Mouse (Mus musculus) neural tube, embryonic 14.5 days (tissue): ENCODE results near the gene Stard10. TPM values are rescaled to one million over a fixed set of nuclear protein-coding genes. Genes with fewer than 3 reads are reported as not detected.

Experiments
- ATAC-seq: fragments of 200-750 bp; cut with Nextera tagmentation; 2 replicates; pipeline ENCODE4 v1.8.0; 2017; ENCODE audit warnings: low read depth, mild to moderate bottlenecking, moderate TSS enrichment, moderate library complexity
- H3K27ac ChIP-seq: fragments of 300-500 bp; sonication (generic); 2 replicates; pipeline ENCODE4 v1.5.1; 2014; ENCODE audit warnings: low read depth, mild to moderate bottlenecking, control low read depth, low read length, moderate library complexity, mixed read lengths
- H3K27me3 ChIP-seq: fragments of 300-500 bp; sonication (generic); 2 replicates; pipeline ENCODE4 v1.6.1; 2014; ENCODE audit warnings: low read length; ENCODE audit not compliant: control insufficient read depth, insufficient read depth
- H3K36me3 ChIP-seq: fragments of 300-500 bp; sonication (generic); 2 replicates; pipeline ENCODE4 v1.6.1; 2014; ENCODE audit warnings: low read length, mixed read lengths; ENCODE audit not compliant: control insufficient read depth, insufficient read depth
- H3K4me1 ChIP-seq: fragments of 300-500 bp; sonication (generic); 2 replicates; pipeline ENCODE4 v1.6.1; 2014; ENCODE audit warnings: low read length; ENCODE audit not compliant: control insufficient read depth, insufficient read depth
- H3K4me2 ChIP-seq: fragments of 300-500 bp; sonication (generic); 2 replicates; pipeline ENCODE4 v1.6.1; 2014; ENCODE audit warnings: mild to moderate bottlenecking, low read depth, low read length, control low read depth
- H3K4me3 ChIP-seq: fragments of 300-500 bp; sonication (generic); 2 replicates; pipeline ENCODE4 v1.5.1; 2014; ENCODE audit warnings: low read depth, low read length, control low read depth, mixed read lengths
- H3K9ac ChIP-seq: fragments of 300-500 bp; sonication (generic); replicated peaks from 2 replicates; pipeline ENCODE4 v1.6.1; 2014; ENCODE audit warnings: low read depth, mild to moderate bottlenecking, control low read depth, low read length, mixed read lengths
- H3K9me3 ChIP-seq: fragments of 300-500 bp; sonication (generic); 2 replicates; pipeline ENCODE4 v1.6.1; 2016; ENCODE audit warnings: low read length; ENCODE audit not compliant: control insufficient read depth
- WGBS: fragments of 180-500 bp; shearing (Covaris S2); extraction: QIAGEN DNeasy Blood & Tissue Kit; methylation state at CpG from one replicate; pipeline ENCODE4 v1.1.7; 2014; 5-methylcytosine and 5-hydroxymethylcytosine counted together
- polyA plus RNA-seq: library from polyadenylated mRNA; unstranded; fragments of >200 nt; fragmentation: Nextera tagmentation; extraction: Ambion mirVana; gene quantifications from 2 replicates; pipeline ENCODE4 v1.2.1, GENCODE M21; 2014

Stard10 gene
- polyA plus RNA-seq, 1 experiment from 2014 or later: 17.4 TPM

DNA sequence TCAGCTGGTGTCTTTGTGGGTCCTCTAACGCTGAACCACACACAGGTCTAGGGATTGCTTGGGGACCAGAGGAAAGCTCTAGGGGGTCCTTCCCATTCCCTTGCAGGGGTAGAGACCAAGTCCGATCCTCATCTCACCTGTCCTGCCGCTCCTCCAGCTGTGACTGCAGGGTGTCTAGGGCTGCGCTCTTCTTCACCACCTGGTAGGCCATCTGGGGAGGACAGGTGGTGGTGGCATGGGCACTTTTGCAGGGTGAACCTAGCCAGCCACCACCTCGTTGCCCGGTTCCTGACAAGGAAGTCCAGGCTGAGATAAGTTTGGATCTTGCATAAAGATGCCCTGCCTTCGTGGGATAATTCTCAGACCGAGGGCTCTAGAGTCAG lies 19.9 kb upstream of the Stard10 start:
- H3K27me3 ChIP-seq: 0 out of 2 replicates have a peak, but pooled peaks cover 3% of the 10 kb centered on the region
- ATAC-seq: no peak
- no peaks in the 10 kb centered on the region for H3K36me3 ChIP-seq
- peak overlapping the region; percentile 27 for H3K4me3 ChIP-seq
- H3K4me1 ChIP-seq: peaks cover 6% of the 10 kb centered on the region
- H3K4me2 ChIP-seq: peak overlapping the region; percentile 59
- H3K27ac ChIP-seq: no peak overlapping the region
- H3K9ac ChIP-seq: peak overlapping the region; percentile 52; the same call in 1 of the 2 replicates
- 20% methylated on average over 8 of the region's 8 CpGs for WGBS
- H3K9me3 ChIP-seq: no peaks in the 10 kb centered on the region

DNA sequence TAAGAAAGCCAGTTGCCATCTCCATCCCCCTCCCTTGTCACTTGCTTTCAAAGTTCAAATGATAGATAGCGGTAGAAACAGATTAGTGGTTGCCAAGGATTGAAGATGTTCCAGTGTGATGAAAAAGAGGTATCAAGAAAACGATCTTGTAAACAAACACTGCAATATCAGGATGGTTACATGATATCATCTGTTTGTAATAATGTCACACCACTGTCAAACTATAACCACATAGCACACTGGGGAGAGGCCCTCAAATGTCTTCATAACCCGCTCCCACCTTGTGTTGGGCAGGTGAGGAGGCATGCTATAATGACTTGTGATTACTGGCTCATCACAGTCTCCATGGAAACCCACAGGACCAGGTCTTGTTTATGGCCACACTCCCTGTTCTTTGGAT lies 18.5 kb upstream of the Stard10 start:
- Histone ChIP-seq H3K27ac (no peak overlapping the region), H3K27me3 (0 out of 2 replicates have a peak, but pooled peaks cover 3% of the 10 kb centered on the region), H3K4me1 (peaks cover 9% of the 10 kb centered on the region), H3K4me2 (no peak overlapping the region), H3K9me3 (no peaks in the 10 kb centered on the region), H3K4me3 (no peak overlapping the region), H3K9ac (no peak overlapping the region), H3K36me3 (no peaks in the 10 kb centered on the region)
- ATAC-seq: no peak
- 86% methylated on average over 3 of the region's 3 CpGs for WGBS

DNA sequence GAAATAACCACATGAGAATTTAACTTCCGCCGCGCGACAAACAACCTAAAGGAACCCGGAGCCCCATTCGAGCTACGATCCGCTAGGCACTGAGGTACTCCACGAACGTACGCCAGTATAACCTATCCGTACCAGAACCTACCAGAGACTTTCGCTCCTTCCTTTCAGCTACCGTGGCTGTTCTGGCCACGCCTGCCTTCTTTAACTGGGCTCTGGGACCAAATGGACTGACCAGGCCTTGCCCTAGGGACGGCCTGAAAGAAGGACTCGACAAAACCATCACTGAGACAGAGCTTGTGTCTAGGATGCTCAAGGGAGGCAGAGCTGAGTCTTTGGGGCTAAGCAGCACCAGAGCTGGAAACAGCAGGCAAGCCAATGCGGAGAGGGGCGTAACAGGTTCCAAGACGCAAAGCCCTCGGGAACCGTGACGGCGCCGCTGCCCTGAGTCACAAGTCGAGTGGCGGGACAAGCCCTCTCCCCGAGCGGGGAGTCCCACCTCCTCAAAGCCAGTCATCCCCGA lies 15.5 kb upstream of the Stard10 start:
- Histone ChIP-seq H3K4me2 (peak overlapping the region; percentile 90), H3K4me1 (peaks cover 6% of the 10 kb centered on the region), H3K27me3 (0 out of 2 replicates have a peak, but pooled peaks cover 3% of the 10 kb centered on the region), H3K9ac (peak overlapping the region; percentile 72), H3K4me3 (peak overlapping the region; percentile 67), H3K9me3 (no peaks in the 10 kb centered on the region), H3K36me3 (no peaks in the 10 kb centered on the region), H3K27ac (peak overlapping the region; percentile 60; the same call in 1 of the 2 replicates)
- no peak for ATAC-seq
- 2% methylated on average over 30 of the region's 30 CpGs for WGBS

DNA sequence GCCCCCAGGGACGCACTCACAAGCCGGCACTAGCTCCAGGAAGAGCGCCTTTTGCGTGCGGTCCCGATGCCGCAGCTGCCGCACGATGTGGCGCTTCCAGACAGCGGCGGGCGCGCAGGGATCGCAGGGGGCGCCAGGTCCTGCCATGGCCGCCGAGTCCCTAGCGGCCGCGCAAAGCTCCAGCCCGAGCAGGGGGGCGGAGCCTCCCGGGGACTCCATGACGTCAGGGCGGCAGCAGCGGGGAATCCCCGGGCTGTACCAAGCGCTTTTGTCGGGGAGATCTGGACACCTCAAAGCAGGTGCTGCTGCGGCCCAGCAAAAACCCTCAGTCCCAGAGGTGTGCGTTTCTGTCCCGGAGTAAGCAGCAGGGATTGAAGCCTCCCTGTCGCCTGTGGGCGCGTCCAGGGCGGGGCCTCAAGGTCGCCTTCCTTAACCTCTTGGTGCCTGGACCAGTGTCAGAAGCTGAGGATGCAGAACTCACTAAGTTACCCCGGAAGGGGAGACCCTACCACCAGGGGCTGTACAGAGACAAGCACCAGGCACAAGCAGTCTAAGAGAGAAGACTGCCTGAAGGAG lies 14.9 kb upstream of the Stard10 start, which contains the start of gene Atg16l2:
Atg16l2 (minus strand) TSS at position 371 of the 576 bp plus-strand sequence.
- Histone ChIP-seq H3K27me3 (0 out of 2 replicates have a peak, but pooled peaks cover 3% of the 10 kb centered on the region), H3K9ac (peak within 1 kb of the TSS; percentile 72), H3K9me3 (no peaks in the 10 kb centered on the region), H3K4me1 (peaks cover 4% of the 10 kb centered on the region), H3K4me3 (peak within 1 kb of the TSS; percentile 67), H3K36me3 (no peaks in the 10 kb centered on the region), H3K27ac (peak within 1 kb of the TSS; percentile 60), H3K4me2 (peak within 1 kb of the TSS; percentile 90)
- ATAC-seq: peak; percentile 96
- under 1% methylated on average over 39 of the region's 39 CpGs for WGBS

DNA sequence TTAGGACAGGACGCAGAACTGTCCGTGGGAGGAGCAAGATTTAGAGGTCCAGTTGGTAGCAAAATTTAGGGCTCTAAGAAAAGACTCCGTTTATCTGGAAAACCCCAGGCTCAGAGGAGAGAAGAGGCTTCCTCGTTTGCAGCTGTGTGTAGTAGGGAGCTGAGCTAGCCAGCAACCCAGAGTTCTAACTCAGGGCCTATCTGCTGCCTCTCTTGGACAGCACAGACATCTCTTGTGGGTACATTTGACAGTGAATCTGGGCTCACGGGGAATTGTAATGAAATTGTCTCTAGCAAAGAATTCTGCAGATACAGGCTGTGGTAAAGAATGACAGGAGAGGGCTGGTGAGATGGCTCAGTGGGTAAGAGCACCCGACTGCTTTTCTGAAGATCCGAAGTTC lies 14.2 kb upstream of the Stard10 start:
- peak overlapping the region; percentile 67 for H3K4me3 ChIP-seq
- peaks cover 2% of the 10 kb centered on the region; the same call in 1 of the 2 replicates for H3K4me1 ChIP-seq
- WGBS: 27% methylated on average over 7 of the region's 7 CpGs
- H3K27me3 ChIP-seq: 0 out of 2 replicates have a peak, but pooled peaks cover 2% of the 10 kb centered on the region
- H3K9ac ChIP-seq: peak overlapping the region; percentile 72
- no peaks in the 10 kb centered on the region for H3K9me3 ChIP-seq
- H3K36me3 ChIP-seq: no peaks in the 10 kb centered on the region
- ATAC-seq: no peak
- H3K4me2 ChIP-seq: peak overlapping the region; percentile 90
- H3K27ac ChIP-seq: peak overlapping the region; percentile 55

DNA sequence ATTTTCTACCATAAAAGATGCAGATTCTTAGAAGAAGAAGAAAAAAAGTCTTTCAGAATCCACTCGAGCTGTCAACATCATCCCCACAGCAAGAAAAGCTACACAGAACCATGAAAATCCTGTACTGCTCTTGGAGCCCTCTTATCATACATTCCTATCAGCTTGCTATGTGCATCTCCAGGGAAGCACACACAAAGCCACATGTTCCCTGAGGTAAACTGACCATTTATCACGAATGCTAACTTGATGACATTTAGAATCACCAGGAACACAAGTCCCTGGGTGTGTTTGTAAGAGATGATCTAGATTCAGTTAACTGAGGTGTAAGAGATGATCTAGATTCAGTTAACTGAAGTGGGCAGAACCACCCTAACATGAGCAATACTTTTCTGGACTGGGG lies 10.0 kb upstream of the Stard10 start:
- no peaks in the 10 kb centered on the region for H3K9me3 ChIP-seq
- H3K4me2 ChIP-seq: no peak overlapping the region
- no peak overlapping the region for H3K9ac ChIP-seq
- no peak overlapping the region for H3K4me3 ChIP-seq
- ATAC-seq: no peak
- no peak overlapping the region for H3K27ac ChIP-seq
- no peaks in the 10 kb centered on the region for H3K27me3 ChIP-seq
- peaks cover 2% of the 10 kb centered on the region; the same call in 1 of the 2 replicates for H3K4me1 ChIP-seq
- WGBS: 64% methylated on average over 2 of the region's 2 CpGs
- no peaks in the 10 kb centered on the region for H3K36me3 ChIP-seq

DNA sequence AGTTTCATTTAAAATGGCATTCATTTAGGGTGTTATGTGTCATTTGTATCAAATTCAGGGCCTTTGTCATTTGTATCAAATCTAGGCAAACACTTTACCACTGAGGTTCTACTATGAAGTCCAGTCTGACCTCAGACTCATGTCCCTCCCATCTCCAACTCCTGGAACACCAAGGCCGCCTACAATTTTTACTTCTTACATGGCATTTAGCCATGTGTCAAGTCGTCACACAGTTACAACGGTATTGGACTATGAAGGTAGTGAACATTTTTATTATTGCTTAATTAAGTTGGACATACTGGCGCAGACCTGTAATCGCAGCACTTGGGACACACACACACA lies 6.9 kb upstream of the Stard10 start:
- ATAC-seq: no peak; the same call in 1 of the 2 replicates
- H3K9ac ChIP-seq: no peak overlapping the region
- H3K4me2 ChIP-seq: peak overlapping the region; percentile 49
- H3K27ac ChIP-seq: peak overlapping the region; percentile 86
- 36% methylated on average over 5 of the region's 5 CpGs for WGBS
- H3K27me3 ChIP-seq: no peaks in the 10 kb centered on the region
- no peaks in the 10 kb centered on the region for H3K4me1 ChIP-seq
- no peaks in the 10 kb centered on the region for H3K9me3 ChIP-seq
- no peaks in the 10 kb centered on the region for H3K36me3 ChIP-seq
- peak overlapping the region; percentile 59 for H3K4me3 ChIP-seq

DNA sequence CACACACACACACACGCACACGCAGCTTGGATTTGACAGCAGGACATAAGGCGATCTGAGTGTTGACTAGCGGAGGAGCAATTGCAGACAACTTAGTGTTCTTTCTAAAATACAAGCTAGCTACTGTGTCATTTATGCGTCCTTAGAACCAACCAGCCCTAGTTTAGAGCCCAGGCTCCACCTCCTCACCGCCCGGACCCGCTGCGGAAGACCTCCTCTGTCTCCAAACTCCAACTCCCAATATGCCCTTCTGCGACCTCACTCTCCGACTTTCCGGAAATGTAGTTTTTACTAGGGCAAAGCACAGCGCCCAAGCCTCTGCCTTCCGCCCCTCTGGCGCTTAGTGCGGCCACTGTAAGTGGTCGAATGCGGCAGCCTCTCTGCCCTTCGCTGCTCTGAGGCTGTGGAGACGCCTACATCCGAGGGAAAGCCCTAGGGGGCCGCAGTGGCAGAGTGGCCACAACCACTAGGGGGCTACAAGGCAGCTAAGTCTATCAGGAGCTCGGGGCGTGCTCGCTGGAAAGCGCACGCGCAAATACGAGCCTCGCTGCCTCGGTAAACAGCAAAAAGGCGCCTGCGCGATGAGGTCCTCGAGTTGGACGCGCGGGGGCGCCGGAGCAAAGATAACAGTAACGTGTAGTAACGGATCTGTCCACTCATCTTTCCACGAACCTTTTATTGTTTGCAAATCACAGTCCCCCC lies 6.4 kb upstream of the Stard10 start:
- Histone ChIP-seq H3K9ac (peak overlapping the region; percentile 52), H3K4me3 (peak overlapping the region; percentile 59), H3K36me3 (no peaks in the 10 kb centered on the region), H3K27ac (peak overlapping the region; percentile 86), H3K4me1 (no peaks in the 10 kb centered on the region), H3K9me3 (no peaks in the 10 kb centered on the region), H3K27me3 (no peaks in the 10 kb centered on the region), H3K4me2 (peak overlapping the region; percentile 49)
- WGBS: 1% methylated on average over 43 of the region's 43 CpGs
- peak; percentile 96 for ATAC-seq

DNA sequence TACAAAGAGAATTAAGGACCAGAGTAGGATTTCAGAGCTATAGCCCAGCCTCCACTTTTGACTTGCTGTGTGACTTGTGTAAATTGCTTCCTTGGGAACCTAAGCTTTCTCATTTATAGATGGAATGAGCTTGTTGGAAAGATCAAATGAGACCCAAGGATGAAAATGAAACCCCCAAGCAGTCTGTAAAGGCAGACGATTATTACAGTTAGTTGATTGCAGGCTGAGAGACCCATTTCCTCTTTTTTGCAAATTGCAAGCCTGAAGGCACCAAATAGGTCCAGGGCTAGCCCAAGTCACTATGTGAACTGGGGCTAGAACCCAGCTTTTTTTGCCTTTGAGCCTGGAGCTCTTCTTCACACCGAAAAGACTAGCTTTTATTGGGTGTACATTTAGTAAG lies 5.8 kb upstream of the Stard10 start:
- H3K9ac ChIP-seq: no peak overlapping the region
- no peaks in the 10 kb centered on the region for H3K9me3 ChIP-seq
- no peaks in the 10 kb centered on the region for H3K27me3 ChIP-seq
- peak overlapping the region; percentile 59 for H3K4me3 ChIP-seq
- no peaks in the 10 kb centered on the region for H3K36me3 ChIP-seq
- WGBS: 46% methylated on average over 2 of the region's 2 CpGs
- H3K4me2 ChIP-seq: peak overlapping the region; percentile 35; the same call in 1 of the 2 replicates
- H3K4me1 ChIP-seq: no peaks in the 10 kb centered on the region
- ATAC-seq: no peak
- peak overlapping the region; percentile 49; the same call in 1 of the 2 replicates for H3K27ac ChIP-seq
